Mouse (Mus musculus) forebrain, embryonic 16.5 days (tissue): ENCODE data around the gene Mcts2. TPM values are rescaled to one million over a fixed set of nuclear protein-coding genes. Genes with fewer than 3 reads are reported as not detected.
"Not testable (repeated sequence)": the region's sequence is repeated elsewhere in the genome, so short reads cannot be mapped to it uniquely, and the experiment has no call there.

Experiments
- ATAC-seq: fragments of 200-750 bp; cut with Nextera tagmentation; 2 replicates; pipeline ENCODE4 v1.8.0; 2017; ENCODE audit warnings: mild to moderate bottlenecking, moderate library complexity
- H3K27ac ChIP-seq: fragments of 300-500 bp; sonication (generic); 2 replicates; pipeline ENCODE4 v1.5.1; 2014; ENCODE audit warnings: low read length, control low read depth
- H3K27me3 ChIP-seq: fragments of 300-500 bp; sonication (generic); replicated peaks from 2 replicates; pipeline ENCODE4 v1.6.1; 2014; ENCODE audit warnings: low read length; ENCODE audit not compliant: control insufficient read depth, insufficient read depth
- H3K36me3 ChIP-seq: fragments of 300-500 bp; sonication (generic); 2 replicates; pipeline ENCODE4 v1.6.1; 2014; ENCODE audit not compliant: control insufficient read depth, insufficient read depth
- H3K4me1 ChIP-seq: fragments of 300-500 bp; sonication (generic); replicated peaks from 2 replicates; pipeline ENCODE4 v1.6.1; 2014; ENCODE audit warnings: low read length; ENCODE audit not compliant: control insufficient read depth, insufficient read depth
- H3K4me2 ChIP-seq: fragments of 300-500 bp; sonication (generic); 2 replicates; pipeline ENCODE4 v1.6.1; 2014; ENCODE audit warnings: mild to moderate bottlenecking, low read length, control low read depth
- H3K4me3 ChIP-seq: fragments of 300-500 bp; sonication (generic); replicated peaks from 2 replicates; pipeline ENCODE4 v1.5.1; 2014; ENCODE audit warnings: mild to moderate bottlenecking, low read length, control low read depth
- H3K9ac ChIP-seq: fragments of 300-500 bp; sonication (generic); replicated peaks from 2 replicates; pipeline ENCODE4 v1.6.1; 2014; ENCODE audit warnings: low read depth, low read length, control low read depth
- H3K9me3 ChIP-seq: fragments of 300-500 bp; sonication (generic); 2 replicates; pipeline ENCODE4 v1.6.1; 2016; ENCODE audit warnings: low read length; ENCODE audit not compliant: control insufficient read depth
- WGBS: fragments of 180-500 bp; shearing (Covaris S2); extraction: QIAGEN DNeasy Blood & Tissue Kit; methylation state at CpG from one replicate; pipeline ENCODE4 v1.1.7; 2014; 5-methylcytosine and 5-hydroxymethylcytosine counted together
- polyA plus RNA-seq: library from polyadenylated mRNA; unstranded; fragments of >200 nt; fragmentation: Nextera tagmentation; extraction: Ambion mirVana; gene quantifications from 2 replicates; pipeline ENCODE4 v1.2.1, GENCODE M21; 2015

Gene Mcts2
- polyA plus RNA-seq = 29.3 and 32.8 TPM in 2 replicates

- peak; percentile 95 for ATAC-seq
- Histone ChIP-seq H3K27me3 (no peaks in the 10 kb centered on the region), H3K27ac (peak within 1 kb of the TSS; percentile 56), H3K4me2 (peak within 1 kb of the TSS; percentile 67), H3K9me3 (peaks cover 8% of the 10 kb centered on the region), H3K4me3 (peak within 1 kb of the TSS; percentile 55), H3K4me1 (peaks cover 5% of the 10 kb centered on the region; the same call in 1 of the 2 replicates), H3K9ac (peak within 1 kb of the TSS; percentile 54), H3K36me3 (peaks cover 67% of the 10 kb centered on the region)
- WGBS = 38% methylated on average over 45 of the region's 45 CpGs
Observed at GRCm38 (mm10) chr2:152686806-152687267, at the start of gene Mcts2. TSS of gene Mcts2 (plus strand) at chr2:152687035.

- no peak for ATAC-seq
- no peak overlapping the region for H3K4me3 ChIP-seq
- no peak overlapping the region for H3K9ac ChIP-seq
- H3K4me1 ChIP-seq = no peaks in the 10 kb centered on the region
- H3K36me3 ChIP-seq = no peaks in the 10 kb centered on the region
- WGBS = 91% methylated on average over 4 of the region's 4 CpGs
- no peaks in the 10 kb centered on the region for H3K27me3 ChIP-seq
- no peak overlapping the region for H3K27ac ChIP-seq
- H3K9me3 ChIP-seq = no peaks in the 10 kb centered on the region
- no peak overlapping the region for H3K4me2 ChIP-seq
Observed at GRCm38 (mm10) chr2:152637381-152637780, 49.5 kb upstream of the Mcts2 start.

- H3K9ac ChIP-seq = no peak overlapping the region
- no peak overlapping the region for H3K4me2 ChIP-seq
- no peaks in the 10 kb centered on the region for H3K9me3 ChIP-seq
- no peaks in the 10 kb centered on the region for H3K27me3 ChIP-seq
- no peaks in the 10 kb centered on the region for H3K4me1 ChIP-seq
- H3K4me3 ChIP-seq = no peak overlapping the region
- WGBS = 75% methylated on average over 6 of the region's 6 CpGs
- no peak overlapping the region for H3K27ac ChIP-seq
- ATAC-seq = no peak
- no peaks in the 10 kb centered on the region for H3K36me3 ChIP-seq
Observed at GRCm38 (mm10) chr2:152638865-152639264, 48.0 kb upstream of the Mcts2 start.

DNA sequence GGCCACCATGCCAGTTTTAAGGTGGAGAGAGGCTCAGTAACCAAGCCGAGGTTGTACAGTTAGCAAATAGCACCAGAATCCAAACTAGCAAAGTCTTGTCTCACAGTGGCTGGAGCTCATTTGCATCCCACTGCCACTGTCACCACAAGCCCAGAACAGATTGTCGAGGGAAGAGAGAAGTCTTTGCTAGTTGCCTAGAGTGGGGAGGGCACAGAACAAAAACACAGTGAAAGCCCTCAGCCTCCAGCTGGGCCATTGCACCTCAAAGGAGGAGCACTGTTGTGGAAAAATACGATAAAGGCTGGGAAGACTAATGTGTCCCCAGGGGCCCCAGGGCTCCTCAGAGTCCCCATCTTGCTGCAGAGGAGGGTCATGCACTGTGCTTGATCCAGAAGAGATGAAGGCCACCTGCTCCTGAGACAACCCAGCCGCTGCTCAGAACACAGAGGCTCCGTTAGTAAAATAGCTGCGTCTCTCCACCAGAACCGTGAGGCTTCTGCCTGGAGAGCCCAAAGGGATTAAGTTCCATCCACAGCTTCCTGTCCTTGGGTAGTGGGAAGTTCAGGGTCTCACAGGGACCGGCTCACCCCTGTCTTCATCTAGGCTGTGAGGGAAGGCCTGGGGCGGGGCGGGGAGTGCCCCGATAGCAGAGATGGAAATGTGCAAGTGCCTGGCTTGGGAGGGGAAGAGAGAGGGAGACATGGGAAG, 47.3 kb upstream of the Mcts2 start:
- Histone ChIP-seq H3K4me1 (no peaks in the 10 kb centered on the region), H3K9ac (no peak overlapping the region), H3K4me2 (no peak overlapping the region), H3K27ac (no peak overlapping the region), H3K4me3 (no peak overlapping the region), H3K36me3 (no peaks in the 10 kb centered on the region), H3K27me3 (no peaks in the 10 kb centered on the region), H3K9me3 (no peaks in the 10 kb centered on the region)
- no peak for ATAC-seq
- WGBS = 21% methylated on average over 11 of the region's 11 CpGs

DNA sequence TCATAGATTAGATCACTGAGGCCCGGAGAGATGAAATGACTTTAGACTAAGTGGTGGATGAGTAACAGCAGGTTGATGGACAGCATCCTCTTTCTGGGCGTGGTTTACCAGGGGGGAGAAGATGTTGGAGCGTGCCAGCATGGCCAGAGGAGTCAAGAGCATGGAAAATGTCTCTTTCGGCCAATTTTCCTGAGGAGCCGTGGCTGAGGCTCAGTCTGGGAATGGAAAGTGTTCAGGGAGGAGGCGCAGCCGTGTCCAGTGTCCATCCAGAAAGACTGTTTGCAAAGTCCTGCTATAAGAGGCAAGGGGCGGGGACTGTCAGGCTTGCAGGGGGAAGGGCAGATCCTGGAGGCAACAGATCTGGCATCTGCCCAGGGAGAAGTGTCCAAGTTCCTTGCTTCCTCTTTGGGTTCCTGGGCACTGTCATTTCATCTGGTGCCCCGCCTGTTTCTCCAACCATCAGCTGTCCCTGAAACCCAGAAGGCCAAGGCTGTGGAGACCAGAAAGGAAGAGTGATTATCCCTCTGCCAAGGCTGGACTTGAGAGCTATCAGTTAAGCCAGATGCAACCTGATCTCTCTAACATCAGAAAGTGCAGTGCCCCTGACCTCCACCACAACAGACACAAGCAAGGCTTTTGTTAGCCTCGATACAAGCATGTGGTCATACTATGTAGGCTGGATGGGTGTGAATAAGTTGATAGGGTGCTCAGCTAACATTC, 33.8 kb upstream of the Mcts2 start:
- Histone ChIP-seq H3K4me2 (no peak overlapping the region), H3K9me3 (no peaks in the 10 kb centered on the region), H3K36me3 (no peaks in the 10 kb centered on the region), H3K4me1 (peaks cover 15% of the 10 kb centered on the region), H3K9ac (no peak overlapping the region), H3K27me3 (no peaks in the 10 kb centered on the region), H3K4me3 (no peak overlapping the region), H3K27ac (no peak overlapping the region)
- whole genome bisulfite sequencing = 80% methylated on average over 10 of the region's 10 CpGs
- ATAC-seq = no peak

- Histone ChIP-seq H3K36me3 (no peaks in the 10 kb centered on the region), H3K9ac (no peak overlapping the region; the same call in 1 of the 2 replicates), H3K9me3 (no peaks in the 10 kb centered on the region), H3K27ac (peak overlapping the region; percentile 88), H3K4me1 (peaks cover 15% of the 10 kb centered on the region), H3K4me2 (peak overlapping the region; percentile 46), H3K4me3 (no peak overlapping the region), H3K27me3 (no peaks in the 10 kb centered on the region)
- peak; percentile 95 for ATAC-seq
- WGBS = 47% methylated on average over 14 of the region's 14 CpGs
Observed at GRCm38 (mm10) chr2:152653874-152654715, 32.7 kb upstream of the Mcts2 start.

- Histone ChIP-seq H3K36me3 (no peaks in the 10 kb centered on the region), H3K9ac (no peak overlapping the region), H3K4me1 (peaks cover 15% of the 10 kb centered on the region), H3K27ac (no peak overlapping the region), H3K4me2 (no peak overlapping the region), H3K4me3 (no peak overlapping the region), H3K9me3 (no peaks in the 10 kb centered on the region), H3K27me3 (no peaks in the 10 kb centered on the region)
- WGBS = 59% methylated on average over 10 of the region's 10 CpGs
- no peak for ATAC-seq
Observed at GRCm38 (mm10) chr2:152657398-152657797, 29.4 kb upstream of the Mcts2 start.

- Histone ChIP-seq H3K9me3 (no peaks in the 10 kb centered on the region), H3K4me1 (no peaks in the 10 kb centered on the region), H3K27me3 (no peaks in the 10 kb centered on the region), H3K27ac (no peak overlapping the region), H3K9ac (no peak overlapping the region), H3K36me3 (no peaks in the 10 kb centered on the region), H3K4me2 (no peak overlapping the region), H3K4me3 (no peak overlapping the region)
- WGBS = 86% methylated on average over 6 of the region's 6 CpGs
- ATAC-seq = no peak
Observed at GRCm38 (mm10) chr2:152661163-152661562, 25.7 kb upstream of the Mcts2 start.

- not testable (repeated sequence) for ATAC-seq, H3K4me2 ChIP-seq, H3K27me3 ChIP-seq, H3K36me3 ChIP-seq, H3K9me3 ChIP-seq, H3K4me3 ChIP-seq, H3K9ac ChIP-seq, H3K4me1 ChIP-seq, H3K27ac ChIP-seq
- 73% methylated on average over 3 of the region's 3 CpGs for WGBS
Observed at GRCm38 (mm10) chr2:152666191-152666590, 20.6 kb upstream of the Mcts2 start.
